Mouse (Mus musculus): Measurements from ENCODE around the gene Gm45623.

Gene Gm45623

DNA sequence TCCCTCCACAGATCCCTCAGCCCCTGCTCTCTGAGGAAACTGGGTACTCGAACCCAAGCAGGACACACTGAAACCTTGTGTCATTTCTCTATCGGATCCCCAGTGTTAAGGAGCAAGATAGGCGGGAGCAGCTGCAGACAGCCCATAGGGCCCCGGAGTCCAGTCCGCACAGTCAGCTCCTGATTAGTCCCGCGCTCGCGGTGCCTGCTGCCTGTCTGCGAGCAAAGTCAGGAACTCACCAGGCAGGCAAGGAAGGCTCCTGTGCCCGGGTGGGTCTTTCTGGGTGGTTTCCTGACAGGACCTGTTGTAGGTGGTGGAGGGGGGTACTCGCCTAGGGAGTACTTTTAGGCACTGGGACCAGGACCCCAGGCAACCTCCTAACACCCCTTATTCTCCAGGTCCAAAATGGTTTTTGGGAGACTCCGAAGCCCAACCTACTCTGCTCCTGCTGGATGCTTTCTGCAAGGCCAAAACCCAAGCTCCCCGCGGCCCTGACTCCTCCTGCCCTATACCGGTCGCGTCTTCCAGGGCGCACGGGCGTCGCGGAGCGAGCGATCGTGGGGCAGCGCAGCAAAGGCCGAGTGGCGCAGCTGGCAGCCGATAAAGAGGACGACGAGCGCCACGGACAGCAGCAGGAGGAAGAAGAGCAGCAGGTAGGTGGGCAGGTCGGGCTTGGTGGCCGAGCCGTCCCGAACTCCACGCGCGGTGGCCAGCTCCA is 994 bp downstream of the Gm45623 start:
- no peak for DNase-seq (ENCODE audit: low spot score)

GRCm38 (mm10) chr13:56751774-56752173 is 1.9 kb downstream of the Gm45623 start:
- DNase-seq (ENCODE audit: low spot score): no peak

GRCm38 (mm10) chr13:56749377-56749776 is 4.2 kb downstream of the Gm45623 start:
- DNase-seq (ENCODE audit: low spot score): no peak

DNA sequence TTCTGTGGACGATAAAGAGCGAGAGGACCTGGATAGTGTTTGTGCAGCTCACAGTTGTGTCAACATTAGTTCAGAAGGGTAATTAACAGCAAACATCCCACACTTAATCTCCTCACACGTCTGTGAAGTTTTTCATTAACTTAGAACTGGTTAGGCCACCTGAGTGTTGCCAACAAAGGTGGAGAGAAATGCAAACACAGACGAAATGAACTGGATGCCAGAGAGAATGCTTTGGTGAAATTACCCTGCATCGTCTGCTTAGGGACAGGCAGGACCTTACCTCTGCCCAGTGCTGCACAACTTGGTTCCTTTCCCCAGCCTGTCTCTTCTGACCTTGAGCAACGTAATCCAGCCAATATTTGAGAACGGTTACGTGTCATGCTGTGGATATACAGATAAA is 6.1 kb downstream of the Gm45623 start:
- DNase-seq (ENCODE audit: low spot score): no peak

GRCm38 (mm10) chr13:56746739-56747532 is 6.7 kb downstream of the Gm45623 start:
- DNase-seq (ENCODE audit: low spot score): no peak

DNA sequence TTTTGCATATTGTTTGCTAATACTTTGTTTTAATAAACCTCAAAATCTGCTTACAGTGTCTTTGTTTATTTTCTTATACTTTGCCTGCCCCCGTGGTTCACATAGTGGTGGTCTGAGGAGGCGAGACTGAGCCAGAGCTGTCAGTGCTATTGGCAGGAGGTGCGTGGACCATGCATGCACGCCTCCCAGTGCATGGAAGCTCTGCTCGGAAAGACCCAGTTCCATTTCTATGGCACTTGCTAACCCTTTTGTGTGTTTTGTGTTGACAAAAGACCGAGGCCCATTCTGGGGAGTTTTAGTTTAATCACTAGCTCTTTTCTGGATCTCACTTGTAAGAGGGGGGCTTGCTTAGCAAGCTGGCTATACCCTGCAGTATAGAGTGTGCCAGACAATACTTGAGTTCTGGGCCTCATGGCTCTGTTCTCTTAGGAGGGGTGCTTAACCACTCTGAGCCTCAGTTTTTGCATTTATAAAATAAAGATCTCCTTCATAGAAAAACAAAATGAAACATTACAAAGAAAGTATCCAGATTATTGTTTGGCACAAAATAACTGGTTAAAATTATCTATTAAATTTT is 11.2 kb downstream of the Gm45623 start:
- no peak for DNase-seq (ENCODE audit: low spot score)

DNA sequence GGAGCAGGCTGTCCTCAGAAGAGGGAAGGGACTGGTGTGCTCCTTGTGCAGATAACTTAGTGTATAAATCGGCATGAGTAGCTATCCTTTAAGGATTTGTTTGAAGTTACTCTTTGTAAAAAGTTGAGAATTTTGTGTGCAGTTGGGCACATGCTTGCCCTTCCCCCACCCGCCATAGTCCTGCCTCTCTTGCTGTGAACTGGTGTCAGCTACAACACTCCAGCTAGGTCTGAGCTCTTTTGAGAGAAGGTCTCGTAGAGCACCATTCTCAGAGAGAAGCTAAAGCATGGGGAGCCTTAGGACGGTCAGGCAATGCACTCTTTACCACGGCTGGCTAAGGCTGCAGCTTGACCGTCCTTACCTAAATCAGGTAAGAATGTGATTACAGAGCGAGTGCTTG is 11.9 kb downstream of the Gm45623 start:
- no peak for DNase-seq (ENCODE audit: low spot score)

GRCm38 (mm10) chr13:56740496-56740895 is 13.1 kb downstream of the Gm45623 start:
- no peak for DNase-seq (ENCODE audit: low spot score)

- no peak for DNase-seq (ENCODE audit: low spot score)
Measured at GRCm38 (mm10) chr13:56739556-56739955, 14.1 kb downstream of the Gm45623 start.

DNA sequence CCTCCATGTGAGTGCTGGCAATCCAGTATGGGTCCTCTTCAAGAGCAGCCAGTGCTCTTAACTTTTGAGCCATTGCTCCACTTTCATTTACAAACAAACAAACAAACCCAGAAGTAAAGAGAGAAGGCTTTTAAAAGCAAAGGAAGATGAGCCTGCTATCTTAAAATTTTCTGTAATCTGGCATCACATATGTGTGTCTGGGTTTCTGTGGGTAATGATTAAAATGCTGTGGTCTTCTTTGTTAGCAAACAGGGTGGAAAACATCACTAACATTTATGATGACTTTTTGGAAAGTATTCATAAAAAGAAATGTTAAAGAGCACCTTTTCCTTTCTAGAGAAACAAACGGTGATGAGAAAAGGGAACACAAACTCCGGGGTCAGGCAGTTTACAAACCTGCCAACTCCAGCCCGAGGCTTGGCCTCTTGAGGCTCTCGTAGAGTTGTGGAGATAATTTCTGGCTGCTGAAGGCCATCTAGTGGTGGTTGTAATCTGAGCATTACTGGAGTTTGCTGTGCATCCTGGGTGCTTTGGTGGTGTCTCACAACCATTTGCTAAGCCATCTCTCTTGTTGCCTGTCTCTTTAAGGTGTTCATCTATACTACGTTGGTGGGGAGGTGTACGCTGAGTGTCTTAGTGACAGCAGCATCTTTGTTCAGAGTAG is 18.3 kb downstream of the Gm45623 start:
- DNase-seq (ENCODE audit: low spot score): peak; percentile 22

- DNase-seq (ENCODE audit: low spot score): peak; percentile 18
Measured at GRCm38 (mm10) chr13:56734617-56735016, 19.0 kb downstream of the Gm45623 start.

GRCm38 (mm10) chr13:56729046-56729445 is 24.6 kb downstream of the Gm45623 start:
- no peak for DNase-seq (ENCODE audit: low spot score)

GRCm38 (mm10) chr13:56726551-56726950 is 27.1 kb downstream of the Gm45623 start:
- no peak for DNase-seq (ENCODE audit: low spot score)

DNA sequence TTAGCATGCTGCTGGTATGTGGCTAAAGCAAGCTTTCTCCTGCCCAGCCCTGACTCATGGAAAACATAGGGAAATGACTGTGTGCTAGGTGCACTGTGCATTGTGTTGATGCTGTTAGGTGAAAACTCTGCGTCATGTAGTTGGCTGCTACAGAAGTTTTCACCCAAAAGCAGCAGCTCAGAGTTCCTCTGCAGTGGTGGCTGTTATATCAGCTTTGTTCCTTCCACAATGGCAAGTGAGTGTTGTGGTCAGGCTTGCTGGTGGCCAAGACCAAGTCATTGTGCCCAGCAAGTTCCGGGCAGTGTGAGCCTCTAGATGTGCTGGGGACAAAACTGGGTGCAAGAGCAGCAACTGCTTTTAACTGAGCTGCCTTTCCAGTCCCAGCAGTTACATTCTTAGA is 41.4 kb downstream of the Gm45623 start:
- DNase-seq (ENCODE audit: low spot score): no peak

- DNase-seq (ENCODE audit: low spot score): no peak
Measured at GRCm38 (mm10) chr13:56710620-56711019, 43.0 kb downstream of the Gm45623 start.

DNA sequence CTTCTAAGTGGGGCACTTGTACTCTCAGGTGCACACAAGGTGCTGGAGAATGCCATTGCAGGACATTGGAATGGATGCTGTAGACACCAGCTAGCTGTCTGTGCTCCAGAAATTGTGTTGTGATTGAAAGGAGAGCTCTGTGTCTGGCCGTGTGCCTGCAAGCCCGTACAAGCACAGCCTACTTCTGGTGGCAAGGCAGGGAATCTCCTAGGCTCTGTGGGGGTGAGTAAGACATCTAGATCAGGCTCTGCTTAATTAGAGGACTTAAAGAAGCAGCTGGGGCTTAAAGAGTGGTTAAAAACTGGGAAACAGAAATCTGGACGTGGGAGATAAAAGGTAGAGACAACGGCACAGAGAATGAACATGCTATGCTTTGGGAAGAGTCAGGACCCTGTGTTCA is 46.0 kb downstream of the Gm45623 start:
- no peak for DNase-seq (ENCODE audit: low spot score)

DNA sequence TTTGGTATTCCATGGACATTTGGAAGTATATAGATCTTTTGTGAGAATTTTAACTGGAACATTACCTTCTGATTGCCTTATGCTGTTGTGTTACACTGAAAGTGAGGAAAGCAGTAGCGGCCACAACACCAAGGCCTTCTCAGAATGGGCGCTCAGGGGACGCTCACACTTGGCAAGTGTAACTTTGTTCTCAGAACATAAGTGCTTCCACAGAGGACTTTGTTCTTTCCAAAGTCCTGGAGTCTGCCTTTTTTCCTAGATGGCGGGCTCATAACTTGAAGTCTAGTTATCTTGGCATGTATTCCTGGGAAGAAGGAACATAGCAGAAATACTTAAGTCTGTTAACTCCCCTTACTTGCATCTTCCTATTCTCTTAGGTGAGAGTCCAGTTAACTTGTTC is 46.5 kb downstream of the Gm45623 start:
- no peak for DNase-seq (ENCODE audit: low spot score)

DNA sequence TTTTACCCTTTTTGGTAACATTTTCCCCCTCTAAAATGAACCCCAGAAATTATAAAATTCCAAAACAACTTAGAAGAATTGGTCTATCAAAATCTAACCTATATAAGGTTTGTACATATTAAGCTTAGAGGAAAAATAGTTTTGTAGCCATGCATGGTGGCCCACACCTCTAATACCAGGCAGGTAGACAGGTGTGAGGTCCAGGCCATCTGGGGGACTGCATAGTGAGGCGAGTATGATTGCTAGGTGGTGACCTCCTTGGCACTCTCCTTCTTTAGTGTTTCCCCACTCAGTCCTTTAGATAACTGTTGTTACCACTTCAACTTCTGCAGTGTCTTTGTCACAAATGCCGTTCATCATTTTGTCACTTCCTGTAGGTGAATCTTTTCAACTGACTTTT is 49.0 kb downstream of the Gm45623 start:
- DNase-seq (ENCODE audit: low spot score): no peak

GRCm38 (mm10) chr13:56703871-56704321 is 49.7 kb downstream of the Gm45623 start:
- DNase-seq (ENCODE audit: low spot score): peak; percentile 80

GRCm38 (mm10) chr13:56703222-56703870 is 50.3 kb downstream of the Gm45623 start:
- peak; percentile 71 for DNase-seq (ENCODE audit: low spot score)

- peak; percentile 76 for DNase-seq (ENCODE audit: low spot score)
Measured at GRCm38 (mm10) chr13:56702469-56703221, 51.0 kb downstream of the Gm45623 start, which contains the start of gene Smad5. Gene Smad5 (plus strand): TSS chr13:56703010.

Data from T-cell, adult 2 months (primary cell).